Mouse (Mus musculus) embryonic stem cell, embryonic (primary cell): Measurements from ENCODE around the gene Zfp423.

ENCODE experiments used
- CTCF ChIA-PET, 4 experiments: fragments of 300-600 bp in 2 of 4; fragments of 350-600 bp in 2 of 4; sonication (Branson Sonifier 250); formaldehyde crosslinking; loops; one replicate each; lab custom pipeline; 2022; ENCODE audit warnings: inconsistent platforms in 2 of 4; lab: Charles Lee
- POLR2A ChIA-PET, 4 experiments: fragments of 300-600 bp in 2 of 4; fragments of 350-600 bp in 2 of 4; sonication (Branson Sonifier 250); formaldehyde crosslinking; loops; one replicate each; lab custom pipeline; 2022; ENCODE audit warnings: antibody characterized with exemption in 4 of 4, inconsistent platforms in 1 of 4; lab: Charles Lee

Gene Zfp423

GRCm38 (mm10) chr8:87891884-87892283 lies 67.5 kb downstream of the Zfp423 start:
- ChIA-PET CTCF (interaction anchor here in 2 of 4 experiments (0.6 to 0.7 kb wide), 2 partner anchors 161 to 180 kb away, joined by 3 to 5 read pairs; no protein-coding TSS in a partner anchor), POLR2A (interaction anchor here in 1 of 4 experiments (0.6 to 0.7 kb wide), 4 partner anchors 10 to 1107 kb away, joined by 3 to 4 read pairs (median 4); no protein-coding TSS in a partner anchor)

GRCm38 (mm10) chr8:87887956-87888355 lies 71.4 kb downstream of the Zfp423 start:
- CTCF ChIA-PET = no interaction called here
- POLR2A ChIA-PET = interaction anchor here in 1 of 4 experiments (0.6 to 1.3 kb wide), 4 partner anchors 10 to 390 kb away, joined by 3 to 4 read pairs (median 4); no protein-coding TSS in a partner anchor

GRCm38 (mm10) chr8:87881088-87881487 lies 78.3 kb downstream of the Zfp423 start:
- ChIA-PET POLR2A (interaction anchor here in 1 of 4 experiments (0.6 to 3.3 kb wide), 3 partner anchors 11 to 50 kb away, joined by 4 to 9 read pairs (median 5); no protein-coding TSS in a partner anchor), CTCF (interaction anchor here in 1 of 4 experiments (0.5 kb wide), 1 partner anchor 212 kb away, joined by 9 read pairs; no protein-coding TSS in a partner anchor)

- ChIA-PET POLR2A (interaction anchor here in 1 of 4 experiments (0.7 to 0.9 kb wide), 2 partner anchors 55 to 92 kb away, joined by 3 to 4 read pairs; no protein-coding TSS in a partner anchor), CTCF (interaction anchor here in 2 of 4 experiments (0.7 to 1.4 kb wide), 5 partner anchors 10 to 339 kb away, joined by 3 read pairs; no protein-coding TSS in a partner anchor)
Observed at GRCm38 (mm10) chr8:87875852-87876251, 83.5 kb downstream of the Zfp423 start.

- ChIA-PET POLR2A (interaction anchor here in 2 of 4 experiments (0.7 to 1.4 kb wide), 3 partner anchors 12 to 92 kb away, joined by 3 to 4 read pairs (median 4); no protein-coding TSS in a partner anchor), CTCF (interaction anchor here in 2 of 4 experiments (0.7 to 1.4 kb wide), 3 partner anchors 10 to 85 kb away, joined by 3 read pairs; no protein-coding TSS in a partner anchor)
Observed at GRCm38 (mm10) chr8:87875452-87875851, 83.9 kb downstream of the Zfp423 start.

GRCm38 (mm10) chr8:87872987-87873550 lies 86.3 kb downstream of the Zfp423 start:
- ChIA-PET POLR2A (interaction anchor here in 1 of 4 experiments (1.4 to 1.6 kb wide), 2 partner anchors 10 to 12 kb away, joined by 4 read pairs; no protein-coding TSS in a partner anchor), CTCF (interaction anchor here in 2 of 4 experiments (0.7 to 1.9 kb wide), 3 partner anchors 10 to 87 kb away, joined by 3 to 4 read pairs (median 3); no protein-coding TSS in a partner anchor)

GRCm38 (mm10) chr8:87872356-87872930 lies 87.0 kb downstream of the Zfp423 start:
- ChIA-PET CTCF (no interaction called here), POLR2A (interaction anchor here in 1 of 4 experiments (1.6 kb wide), 1 partner anchor 13 kb away, joined by 4 read pairs; no protein-coding TSS in a partner anchor)

- ChIA-PET POLR2A (interaction anchor here in 3 of 4 experiments (0.6 to 1.9 kb wide), 5 partner anchors 22 to 245 kb away, joined by 3 to 7 read pairs (median 3); no protein-coding TSS in a partner anchor), CTCF (interaction anchor here in 2 of 4 experiments (0.6 to 0.7 kb wide), 2 partner anchors 37 to 40 kb away, joined by 5 read pairs; no protein-coding TSS in a partner anchor)
Observed at GRCm38 (mm10) chr8:87866586-87866985, 92.8 kb downstream of the Zfp423 start.

GRCm38 (mm10) chr8:87864236-87864635 lies 95.2 kb downstream of the Zfp423 start:
- ChIA-PET CTCF (interaction anchor here in 3 of 4 experiments (0.7 to 2.0 kb wide), 8 partner anchors 12 to 164 kb away, joined by 3 to 8 read pairs (median 4); no protein-coding TSS in a partner anchor), POLR2A (interaction anchor here in 1 of 4 experiments (1.0 to 1.5 kb wide), 3 partner anchors 10 to 80 kb away, joined by 3 to 4 read pairs (median 3); no protein-coding TSS in a partner anchor)

- ChIA-PET POLR2A (interaction anchor here in 2 of 4 experiments (1.0 to 1.5 kb wide), 2 partner anchors 11 kb away, joined by 4 read pairs; no protein-coding TSS in a partner anchor), CTCF (interaction anchor here in 3 of 4 experiments (0.6 to 2.0 kb wide), 5 partner anchors 18 to 165 kb away, joined by 3 to 8 read pairs (median 5); no protein-coding TSS in a partner anchor)
Observed at GRCm38 (mm10) chr8:87863128-87863527, 96.3 kb downstream of the Zfp423 start.

GRCm38 (mm10) chr8:87861718-87862117 lies 97.7 kb downstream of the Zfp423 start:
- POLR2A ChIA-PET = interaction anchor here in 1 of 4 experiments (0.8 to 0.9 kb wide), 2 partner anchors 9 to 45 kb away, joined by 4 to 5 read pairs; no protein-coding TSS in a partner anchor
- CTCF ChIA-PET = interaction anchor here in 3 of 4 experiments (0.6 to 0.8 kb wide), 4 partner anchors 48 to 96 kb away, joined by 3 to 6 read pairs (median 3); no protein-coding TSS in a partner anchor

GRCm38 (mm10) chr8:87860905-87861304 lies 98.5 kb downstream of the Zfp423 start:
- ChIA-PET CTCF (no interaction called here), POLR2A (interaction anchor here in 1 of 4 experiments (0.8 kb wide), 1 partner anchor 46 kb away, joined by 5 read pairs; no protein-coding TSS in a partner anchor)

- CTCF ChIA-PET = no interaction called here
Observed at GRCm38 (mm10) chr8:87851871-87852270, 107.5 kb downstream of the Zfp423 start.

GRCm38 (mm10) chr8:87851380-87851779 lies 108.0 kb downstream of the Zfp423 start:
- CTCF ChIA-PET = interaction anchor here in 1 of 4 experiments (0.5 kb wide), 1 partner anchor 23 kb away, joined by 5 read pairs; no protein-coding TSS in a partner anchor
- POLR2A ChIA-PET = no interaction called here

More at GRCm38 (mm10) chr8:87851871-87852270, 107.5 kb downstream of the Zfp423 start:
- POLR2A ChIA-PET = no interaction called here

- CTCF ChIA-PET = interaction anchor here in 2 of 4 experiments (0.6 kb wide), 2 partner anchors 19 to 275 kb away, joined by 3 read pairs; no protein-coding TSS in a partner anchor
- POLR2A ChIA-PET = no interaction called here
Observed at GRCm38 (mm10) chr8:87848836-87849235, 110.6 kb downstream of the Zfp423 start.

- POLR2A ChIA-PET = interaction anchor here in 2 of 4 experiments (0.5 to 2.0 kb wide), 2 partner anchors 10 kb away, joined by 4 to 6 read pairs; no protein-coding TSS in a partner anchor
- CTCF ChIA-PET = interaction anchor here in 1 of 4 experiments (0.7 to 1.0 kb wide), 2 partner anchors 17 to 64 kb away, joined by 3 read pairs; no protein-coding TSS in a partner anchor
Observed at GRCm38 (mm10) chr8:87847796-87848195, 111.6 kb downstream of the Zfp423 start.

- CTCF ChIA-PET = interaction anchor here in 1 of 4 experiments (0.6 kb wide), 2 partner anchors 424 to 429 kb away, joined by 4 to 6 read pairs; no protein-coding TSS in a partner anchor
- POLR2A ChIA-PET = interaction anchor here in 1 of 4 experiments (1.5 kb wide), 1 partner anchor 10 kb away, joined by 3 read pairs; no protein-coding TSS in a partner anchor
Observed at GRCm38 (mm10) chr8:87842096-87842495, 117.3 kb downstream of the Zfp423 start.
